Mouse (Mus musculus): Measurements from ENCODE around the gene Cttnbp2. TPM values are rescaled to one million over a fixed set of nuclear protein-coding genes. Genes with fewer than 3 reads are reported as not detected.
"Not testable (repeated sequence)": the region's sequence is repeated elsewhere in the genome, so short reads cannot be mapped to it uniquely, and the experiment has no call there.

Cttnbp2 gene
- polyA plus RNA-seq, 1 experiment from 2014 or later = 28.1 TPM

DNA sequence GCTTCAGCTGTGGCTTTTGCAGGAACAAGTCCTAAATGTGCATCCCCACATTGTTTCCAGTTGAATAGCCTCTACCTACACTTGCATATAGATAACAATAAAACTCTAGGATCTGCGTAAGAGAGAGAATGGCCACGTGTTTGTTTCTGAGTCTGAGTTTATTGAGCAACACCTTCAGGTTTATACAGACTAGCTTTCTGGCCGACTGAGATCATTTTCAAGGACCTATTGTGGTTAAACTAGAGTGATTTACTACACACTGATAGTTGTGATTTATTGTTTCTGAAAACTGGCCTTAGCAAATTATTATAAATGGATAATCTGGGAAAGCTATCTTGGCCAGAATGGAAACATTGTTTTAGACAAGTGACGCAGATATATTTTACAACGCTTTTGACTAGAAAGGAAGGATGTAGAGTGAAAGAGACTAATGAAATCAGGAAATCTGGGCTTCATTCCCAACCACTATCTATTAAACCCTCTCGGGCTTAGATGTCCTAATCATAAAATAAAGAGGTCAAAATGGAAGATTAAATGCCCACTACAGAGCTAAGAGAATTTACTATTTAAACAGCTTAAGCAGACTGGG is 96.7 kb downstream of the Cttnbp2 start:
- ATAC-seq (ENCODE audit: insufficient read depth, low FRiP score, low TSS enrichment) (no peak), DNase-seq (ENCODE audit: low spot score) (no peak)
- Histone ChIP-seq H3K4me3 (ENCODE audit: low read depth, low read length) (no peak overlapping the region), H3K9ac (ENCODE audit: low read length) (no peak overlapping the region), H3K9me3 (ENCODE audit: control insufficient read depth, low read length) (no peaks in the 10 kb centered on the region), H3K27ac (ENCODE audit: low read depth, low read length) (no peak overlapping the region), H3K4me2 (ENCODE audit: low read depth) (no peak overlapping the region), H3K36me3 (ENCODE audit: control insufficient read depth, insufficient read depth, low read length) (no peaks in the 10 kb centered on the region), H3K4me1 (ENCODE audit: control insufficient read depth, insufficient read depth, low read length) (no peaks in the 10 kb centered on the region), H3K27me3 (ENCODE audit: control insufficient read depth, insufficient read depth, low read length) (no peaks in the 10 kb centered on the region)
- WGBS = 73% methylated on average over 6 of the region's 6 CpGs

DNA sequence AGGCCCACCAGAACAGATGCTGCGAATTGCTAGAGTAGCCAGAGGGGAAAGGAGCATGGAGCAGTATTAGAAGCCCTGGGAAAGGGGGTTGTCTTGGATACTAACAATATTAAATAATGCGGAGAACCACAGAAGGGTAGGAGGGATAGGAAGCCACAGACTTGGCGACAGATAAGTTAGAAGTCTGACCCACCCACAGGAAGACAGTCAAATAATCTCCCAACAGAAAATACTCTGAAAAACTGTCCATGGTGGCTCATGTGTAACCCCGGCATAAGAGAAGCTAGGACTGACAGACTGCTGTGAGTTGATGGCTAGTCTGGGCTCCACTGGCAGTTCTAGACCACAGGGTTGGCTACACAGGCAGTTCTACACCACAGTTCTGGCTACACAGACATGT is 98.7 kb downstream of the Cttnbp2 start:
- ATAC-seq (ENCODE audit: insufficient read depth, low FRiP score, low TSS enrichment) (no peak), DNase-seq (ENCODE audit: low spot score) (no peak)
- Histone ChIP-seq H3K36me3 (ENCODE audit: control insufficient read depth, insufficient read depth, low read length) (no peaks in the 10 kb centered on the region), H3K4me3 (ENCODE audit: low read depth, low read length) (no peak overlapping the region), H3K4me1 (ENCODE audit: control insufficient read depth, insufficient read depth, low read length) (no peaks in the 10 kb centered on the region), H3K9me3 (ENCODE audit: control insufficient read depth, low read length) (no peaks in the 10 kb centered on the region), H3K27me3 (ENCODE audit: control insufficient read depth, insufficient read depth, low read length) (no peaks in the 10 kb centered on the region), H3K9ac (ENCODE audit: low read length) (no peak overlapping the region), H3K27ac (ENCODE audit: low read depth, low read length) (no peak overlapping the region), H3K4me2 (ENCODE audit: low read depth) (no peak overlapping the region)
- 82% methylated on average over 4 of the region's 4 CpGs for WGBS

DNA sequence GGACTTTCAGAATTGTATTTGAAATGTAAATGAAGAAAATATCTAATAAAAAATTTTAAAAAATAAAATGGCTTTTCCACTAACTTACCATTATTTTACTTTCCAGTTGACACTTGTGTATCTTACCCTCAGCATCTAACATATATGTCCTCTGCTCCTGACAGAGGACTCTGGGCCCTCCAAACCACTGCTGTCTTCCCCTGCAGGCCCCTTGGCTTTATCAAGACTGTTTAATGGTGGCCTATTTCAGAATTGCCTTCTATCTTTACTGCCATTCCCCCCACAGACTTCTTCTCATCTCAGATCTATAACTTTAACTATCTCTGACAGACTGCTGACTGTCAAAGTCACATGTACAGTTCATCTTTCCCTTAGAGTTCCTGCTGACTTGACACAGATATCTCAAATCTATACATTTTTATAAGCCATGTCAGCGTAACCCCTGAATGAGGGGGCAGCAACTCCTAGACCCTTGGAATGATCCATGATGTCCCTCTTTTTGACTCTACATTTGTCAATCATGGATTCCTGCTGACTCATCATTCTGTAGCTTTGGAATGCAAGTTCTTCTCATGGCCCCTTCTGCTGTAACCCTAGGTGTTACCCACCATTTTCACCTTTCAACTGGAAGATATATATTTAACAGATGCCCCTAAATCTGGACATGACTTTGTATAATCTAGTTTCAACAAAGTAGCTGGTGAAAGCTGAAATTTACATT is 103.0 kb downstream of the Cttnbp2 start:
- Histone ChIP-seq H3K36me3 (ENCODE audit: control insufficient read depth, insufficient read depth, low read length) (no peaks in the 10 kb centered on the region), H3K27ac (ENCODE audit: low read depth, low read length) (no peak overlapping the region), H3K4me2 (ENCODE audit: low read depth) (no peak overlapping the region), H3K4me1 (ENCODE audit: control insufficient read depth, insufficient read depth, low read length) (no peaks in the 10 kb centered on the region), H3K27me3 (ENCODE audit: control insufficient read depth, insufficient read depth, low read length) (no peaks in the 10 kb centered on the region), H3K4me3 (ENCODE audit: low read depth, low read length) (no peak overlapping the region), H3K9me3 (ENCODE audit: control insufficient read depth, low read length) (no peaks in the 10 kb centered on the region), H3K9ac (ENCODE audit: low read length) (no peak overlapping the region)
- no peak for ATAC-seq (ENCODE audit: insufficient read depth, low FRiP score, low TSS enrichment)
- no peak for DNase-seq (ENCODE audit: low spot score)
- 90% methylated on average over 1 of the region's 1 CpGs for whole genome bisulfite sequencing

DNA sequence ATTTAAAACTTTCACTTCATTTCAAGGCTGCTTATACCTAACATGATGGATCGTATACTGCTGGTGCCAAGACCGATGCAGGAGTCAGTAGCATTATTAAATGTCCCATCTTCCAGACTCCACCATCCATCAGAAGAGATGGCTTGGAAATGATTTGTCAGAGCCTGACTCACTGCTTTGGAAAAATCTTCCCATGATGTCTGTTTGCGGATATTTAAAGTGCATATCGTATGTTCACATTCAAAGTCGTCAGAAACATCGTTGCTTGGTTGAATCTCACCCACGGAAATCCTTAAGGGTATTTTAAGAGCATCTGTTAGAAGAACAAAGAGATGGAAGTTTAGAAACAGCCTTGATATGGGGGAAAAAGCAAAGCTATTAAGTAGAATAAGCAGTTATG is 106.2 kb downstream of the Cttnbp2 start:
- H3K36me3 ChIP-seq (ENCODE audit: control insufficient read depth, insufficient read depth, low read length) = no peaks in the 10 kb centered on the region
- no peaks in the 10 kb centered on the region for H3K9me3 ChIP-seq (ENCODE audit: control insufficient read depth, low read length)
- no peaks in the 10 kb centered on the region for H3K4me1 ChIP-seq (ENCODE audit: control insufficient read depth, insufficient read depth, low read length)
- 95% methylated on average over 7 of the region's 7 CpGs for WGBS
- ATAC-seq (ENCODE audit: insufficient read depth, low FRiP score, low TSS enrichment) = no peak
- DNase-seq (ENCODE audit: low spot score) = no peak
- no peak overlapping the region for H3K9ac ChIP-seq (ENCODE audit: low read length)
- H3K4me2 ChIP-seq (ENCODE audit: low read depth) = no peak overlapping the region
- no peak overlapping the region for H3K4me3 ChIP-seq (ENCODE audit: low read depth, low read length)
- no peak overlapping the region for H3K27ac ChIP-seq (ENCODE audit: low read depth, low read length)
- H3K27me3 ChIP-seq (ENCODE audit: control insufficient read depth, insufficient read depth, low read length) = no peaks in the 10 kb centered on the region

DNA sequence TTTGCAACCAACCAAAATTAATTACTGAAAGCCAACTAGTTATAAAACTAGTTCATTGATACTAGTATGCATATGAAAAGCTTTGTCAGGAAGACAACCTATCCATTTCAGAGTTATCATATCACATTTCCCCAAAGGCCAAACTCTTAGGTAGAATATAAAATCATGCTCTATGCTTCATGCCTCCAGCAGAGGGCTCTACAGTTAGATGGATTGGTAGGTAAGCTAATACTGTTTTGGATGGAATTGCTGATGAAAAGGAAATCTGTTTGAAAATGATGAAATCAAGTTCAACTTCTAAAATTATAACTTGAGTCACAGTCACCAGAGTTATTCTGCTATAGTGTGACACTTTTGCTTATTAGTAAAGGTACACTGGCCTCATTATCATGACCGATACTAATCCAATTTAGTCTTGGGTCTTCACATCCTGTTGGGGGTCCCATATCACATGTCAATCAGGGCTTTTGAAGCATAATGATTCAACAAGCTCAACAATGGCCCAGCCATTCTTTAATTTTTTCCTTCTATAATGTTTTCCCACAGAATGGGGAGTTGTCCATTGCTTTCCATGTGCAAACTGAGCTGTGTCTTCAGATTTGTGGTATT is 113.5 kb downstream of the Cttnbp2 start:
- Histone ChIP-seq H3K9me3 (ENCODE audit: control insufficient read depth, low read length) (no peaks in the 10 kb centered on the region), H3K27me3 (ENCODE audit: control insufficient read depth, insufficient read depth, low read length) (no peaks in the 10 kb centered on the region), H3K36me3 (ENCODE audit: control insufficient read depth, insufficient read depth, low read length) (no peaks in the 10 kb centered on the region), H3K27ac (ENCODE audit: low read depth, low read length) (no peak overlapping the region), H3K4me1 (ENCODE audit: control insufficient read depth, insufficient read depth, low read length) (no peaks in the 10 kb centered on the region), H3K4me2 (ENCODE audit: low read depth) (no peak overlapping the region), H3K4me3 (ENCODE audit: low read depth, low read length) (no peak overlapping the region), H3K9ac (ENCODE audit: low read length) (no peak overlapping the region)
- no peak for ATAC-seq (ENCODE audit: insufficient read depth, low FRiP score, low TSS enrichment)
- 94% methylated on average over 1 of the region's 1 CpGs for WGBS
- no peak for DNase-seq (ENCODE audit: low spot score)

DNA sequence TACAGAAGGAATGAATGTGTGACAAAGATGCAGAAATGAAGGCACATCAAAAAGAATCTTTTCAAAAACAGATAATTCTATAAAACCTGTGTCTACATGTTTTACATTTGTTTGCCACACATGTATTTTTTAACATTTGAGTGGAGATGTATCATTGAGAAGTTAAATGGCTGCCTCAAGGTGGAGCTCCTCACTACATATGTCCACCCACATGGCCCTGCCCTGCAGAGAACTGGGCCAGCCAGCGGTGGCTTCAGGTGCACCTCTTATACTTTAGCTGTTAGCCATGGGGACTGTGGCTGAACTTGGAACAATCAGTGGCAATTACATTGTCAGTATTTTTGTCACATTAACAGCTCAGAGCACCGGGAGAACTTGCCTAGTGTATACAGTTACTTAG is 133.3 kb downstream of the Cttnbp2 start:
- DNase-seq (ENCODE audit: low spot score) = no peak

DNA sequence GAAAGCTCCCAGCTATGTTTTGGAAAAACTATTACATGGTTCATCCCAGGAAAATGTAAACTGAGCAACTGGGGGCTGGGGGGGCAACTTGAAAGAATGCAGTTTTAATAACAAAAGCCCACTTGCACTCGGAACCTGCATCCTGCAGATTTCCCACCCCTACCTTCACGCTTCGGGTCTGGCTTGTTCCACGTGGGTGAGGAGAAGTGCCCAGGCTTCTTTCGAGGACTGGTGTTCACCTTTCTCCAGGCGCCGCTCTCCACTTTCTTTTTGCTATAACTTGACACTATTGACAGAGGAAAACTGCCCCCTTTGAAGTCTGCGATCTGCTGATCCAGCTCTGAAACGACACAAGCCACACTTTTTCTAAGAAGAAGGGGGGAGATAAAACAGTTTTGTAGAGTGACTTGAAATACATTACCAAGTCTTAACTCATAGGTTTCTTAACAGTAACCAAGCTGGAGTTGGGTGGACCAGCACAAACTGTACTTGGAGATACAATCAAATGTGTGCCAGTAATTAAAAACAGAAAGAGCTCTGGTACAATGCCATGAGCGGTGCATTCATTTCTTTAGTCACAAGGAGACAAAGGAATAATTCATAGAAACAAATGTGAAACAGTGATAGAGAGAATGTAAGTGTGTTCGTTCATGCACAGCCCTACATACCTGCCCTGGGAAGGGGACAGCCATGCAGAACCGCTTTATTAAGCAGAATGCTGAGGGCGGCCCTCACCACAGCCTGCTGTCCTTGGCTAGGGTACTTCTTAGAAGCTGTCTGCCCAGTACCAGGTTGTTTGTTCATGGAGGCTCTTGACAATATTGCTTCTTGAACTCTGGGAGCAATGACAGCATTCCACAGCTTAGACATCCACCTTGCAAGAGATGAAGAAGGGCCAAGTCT is 134.1 kb downstream of the Cttnbp2 start:
- H3K4me1 ChIP-seq (ENCODE audit: control insufficient read depth, insufficient read depth, low read length) = no peaks in the 10 kb centered on the region

More for the DNA sequence above, 133.3 kb downstream of the Cttnbp2 start:
- Histone ChIP-seq H3K4me3 (ENCODE audit: low read depth, low read length) (no peak overlapping the region), H3K4me1 (ENCODE audit: control insufficient read depth, insufficient read depth, low read length) (no peaks in the 10 kb centered on the region), H3K9ac (ENCODE audit: low read length) (no peak overlapping the region), H3K27me3 (ENCODE audit: control insufficient read depth, insufficient read depth, low read length) (no peaks in the 10 kb centered on the region), H3K4me2 (ENCODE audit: low read depth) (no peak overlapping the region), H3K27ac (ENCODE audit: low read depth, low read length) (no peak overlapping the region), H3K36me3 (ENCODE audit: control insufficient read depth, insufficient read depth, low read length) (no peaks in the 10 kb centered on the region), H3K9me3 (ENCODE audit: control insufficient read depth, low read length) (no peaks in the 10 kb centered on the region)
- ATAC-seq (ENCODE audit: insufficient read depth, low FRiP score, low TSS enrichment) = no peak
- WGBS = 80% methylated on average over 2 of the region's 2 CpGs

DNA sequence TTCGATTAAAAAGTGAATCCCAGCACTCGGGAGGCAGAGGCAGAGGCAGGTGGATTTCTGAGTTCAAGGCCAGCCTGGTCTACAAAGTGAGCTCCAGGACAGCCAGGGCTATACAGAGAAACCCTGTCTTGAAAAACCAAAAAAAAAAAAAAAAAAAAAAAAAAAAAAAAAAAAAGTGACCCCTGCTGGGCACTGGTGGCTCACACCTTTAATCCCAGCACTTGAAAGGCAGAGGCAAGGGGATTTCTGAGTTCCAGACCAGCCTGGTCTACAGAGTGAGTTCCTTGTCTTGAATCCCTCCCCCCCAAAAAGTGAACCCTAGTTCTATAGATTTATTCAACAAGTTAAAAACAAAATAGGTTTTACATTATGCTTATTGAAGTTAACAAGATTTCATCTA is 136.9 kb downstream of the Cttnbp2 start:
- not testable (repeated sequence) for H3K4me3 ChIP-seq (ENCODE audit: low read depth, low read length); H3K27ac ChIP-seq (ENCODE audit: low read depth, low read length); DNase-seq (ENCODE audit: low spot score); ATAC-seq (ENCODE audit: insufficient read depth, low FRiP score, low TSS enrichment); H3K27me3 ChIP-seq (ENCODE audit: control insufficient read depth, insufficient read depth, low read length); H3K36me3 ChIP-seq (ENCODE audit: control insufficient read depth, insufficient read depth, low read length); H3K9ac ChIP-seq (ENCODE audit: low read length); H3K9me3 ChIP-seq (ENCODE audit: control insufficient read depth, low read length); H3K4me1 ChIP-seq (ENCODE audit: control insufficient read depth, insufficient read depth, low read length); H3K4me2 ChIP-seq (ENCODE audit: low read depth)
- whole genome bisulfite sequencing = 84% methylated on average over 2 of the region's 2 CpGs

More for the DNA sequence above, 134.1 kb downstream of the Cttnbp2 start:
- ATAC-seq (ENCODE audit: insufficient read depth, low FRiP score, low TSS enrichment) (no peak), DNase-seq (ENCODE audit: low spot score) (no peak)
- H3K27me3 ChIP-seq (ENCODE audit: control insufficient read depth, insufficient read depth, low read length) = no peaks in the 10 kb centered on the region
- H3K27ac ChIP-seq (ENCODE audit: low read depth, low read length) = no peak overlapping the region
- no peaks in the 10 kb centered on the region for H3K36me3 ChIP-seq (ENCODE audit: control insufficient read depth, insufficient read depth, low read length)
- H3K9me3 ChIP-seq (ENCODE audit: control insufficient read depth, low read length) = no peaks in the 10 kb centered on the region
- no peak overlapping the region for H3K4me2 ChIP-seq (ENCODE audit: low read depth)
- WGBS = 77% methylated on average over 13 of the region's 13 CpGs
- no peak overlapping the region for H3K4me3 ChIP-seq (ENCODE audit: low read depth, low read length)
- H3K9ac ChIP-seq (ENCODE audit: low read length) = no peak overlapping the region

All from neural tube, embryonic 11.5 days (tissue).